Mouse (Mus musculus) duodenum, adult 2 months (tissue): ENCODE results near the gene Nbas. TPM values are rescaled to one million over a fixed set of nuclear protein-coding genes. Genes with fewer than 3 reads are reported as not detected.

Experiments used
- polyA plus RNA-seq: library from polyadenylated mRNA; depleted of rRNA; stranded (reverse); fragments of >200 nt; gene quantifications from 2 replicates; pipeline ENCODE4 v1.2.3, GENCODE M21; 2012; ENCODE audit warnings: low replicate concordance; rRNA removed

The Nbas gene
- 11.9 and 15.0 TPM in 2 replicates for polyA plus RNA-seq

DNA sequence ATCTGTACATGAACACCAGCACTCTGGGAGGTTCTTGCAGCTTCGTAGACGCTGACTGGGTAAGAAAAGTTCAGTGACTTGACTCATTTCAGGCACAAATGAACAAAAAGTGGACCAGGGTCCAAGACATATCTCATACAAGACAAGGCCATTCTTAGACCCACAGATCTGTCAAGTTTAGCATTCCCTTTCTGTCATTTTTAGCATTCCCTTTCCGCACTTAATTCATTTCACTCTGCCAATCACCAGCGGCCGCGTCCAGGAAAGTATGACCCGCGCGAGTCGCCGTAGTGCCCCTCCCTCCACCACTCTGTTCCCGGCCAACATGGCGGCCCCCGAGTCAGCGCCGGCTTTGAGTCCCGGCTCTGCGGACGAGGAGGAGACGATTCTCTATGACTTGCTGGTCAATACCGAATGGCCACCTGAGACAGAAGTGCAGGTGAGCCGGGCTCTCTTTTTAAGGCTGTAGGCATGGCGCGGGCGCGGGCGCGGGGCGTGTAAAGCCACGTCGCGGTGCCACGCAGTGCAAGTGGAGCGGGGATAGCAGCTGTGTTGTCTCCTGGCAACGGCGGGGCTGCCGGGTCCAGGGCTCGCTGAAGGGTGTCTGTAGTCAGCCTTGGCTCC lies at the start of gene Nbas:
Gene Nbas (plus strand): TSS at position 308 of the 624 bp plus-strand sequence.

DNA sequence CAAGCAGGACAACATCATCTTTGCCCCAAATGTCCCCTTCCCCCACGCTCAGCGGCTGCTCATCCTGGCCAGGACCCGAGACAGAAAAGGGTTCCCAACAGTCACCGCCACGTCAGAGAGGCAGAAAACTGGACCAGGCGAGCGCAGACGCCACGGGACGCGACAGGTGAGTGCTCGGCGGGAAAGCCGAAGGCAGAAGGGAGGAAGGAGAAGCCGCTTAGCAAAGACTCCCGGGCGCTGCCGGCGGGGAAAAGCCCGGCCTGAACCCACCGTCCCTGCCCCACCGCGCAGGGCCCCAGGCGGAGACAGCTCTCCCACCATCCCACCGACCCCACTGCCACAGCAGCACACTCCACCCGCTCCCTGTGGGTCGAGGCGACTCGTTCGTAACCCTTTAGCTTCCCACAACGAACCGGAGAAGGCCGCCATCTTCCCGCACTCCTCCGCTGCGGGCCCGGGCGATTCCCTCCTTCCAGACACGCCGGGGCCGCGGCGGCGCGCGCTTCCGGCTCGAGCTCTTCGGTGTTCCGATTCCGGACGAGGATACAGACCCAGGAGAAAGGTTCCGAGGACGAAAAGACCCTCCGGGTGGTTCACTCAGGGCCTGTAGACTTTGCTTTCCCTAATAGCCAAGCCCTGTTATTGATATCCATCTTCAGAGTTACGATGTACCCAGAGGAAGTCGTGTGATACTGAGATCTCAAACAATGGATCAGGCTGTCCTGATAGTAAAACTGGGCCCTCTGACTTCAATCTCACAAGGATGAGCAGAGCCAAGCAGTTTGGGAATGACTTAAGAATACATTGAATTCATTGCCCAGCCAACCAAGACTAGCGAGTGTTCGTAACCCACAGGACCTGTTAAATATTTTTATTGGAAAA lies 20.0 kb upstream of the Nbas start, which contains the start of gene Ddx1:
Gene Ddx1 (minus strand): TSS at position 523 of the 882 bp plus-strand sequence.

Other genes starting within 250 kb of the Nbas start
- gene Ddx1, start 19.9 kb upstream of the Nbas start, polyA plus RNA-seq = 0.71 and 0.81 TPM in 2 replicates